Mouse (Mus musculus) myocyte (in vitro differentiated cells): ENCODE results near the gene Fam83d. TPM values are rescaled to one million over a fixed set of nuclear protein-coding genes. Genes with fewer than 3 reads are reported as not detected.

Experiments
- H3K27me3 ChIP-seq: one replicate; pipeline ENCODE4 v1.6.1; 2011; ENCODE audit not compliant: control insufficient read depth, insufficient read depth, insufficient read length
- H3K36me3 ChIP-seq: one replicate; pipeline ENCODE4 v1.6.1; 2011; ENCODE audit not compliant: control insufficient read depth, insufficient read depth
- H3K4me2 ChIP-seq: one replicate; pipeline ENCODE4 v1.6.1; 2011; ENCODE audit warnings: low read depth, control low read depth
- H3K4me3 ChIP-seq: one replicate; pipeline ENCODE4 v1.5.1; 2011; ENCODE audit warnings: mild to moderate bottlenecking, control low read depth, moderate library complexity
- H3K79me2 ChIP-seq: one replicate; pipeline ENCODE4 v1.6.1; 2011; ENCODE audit not compliant: control insufficient read depth, insufficient read depth
- H3ac ChIP-seq: one replicate; pipeline ENCODE4 v1.6.1; 2011; ENCODE audit not compliant: control insufficient read depth, insufficient read length
- CEBPB ChIP-seq: IDR thresholded peaks from 2 replicates; pipeline ENCODE4 v1.6.1; 2011; ENCODE audit warnings: mild to moderate bottlenecking, moderate library complexity; ENCODE audit not compliant: poor library complexity, insufficient read depth, severe bottlenecking
- E2F4 ChIP-seq: IDR thresholded peaks from one replicate; pipeline ENCODE4 v1.6.1; 2011; ENCODE audit warnings: mild to moderate bottlenecking, control low read depth, moderate library complexity; ENCODE audit not compliant: insufficient read depth
- MAX ChIP-seq: IDR thresholded peaks from one replicate; pipeline ENCODE4 v1.6.1; 2011; ENCODE audit warnings: low read depth, mild to moderate bottlenecking, control low read depth
- MYOD1 ChIP-seq, 3 experiments: IDR thresholded peaks; one replicate each; pipeline ENCODE4 v1.6.1; 2011; ENCODE audit warnings: control low read depth in 2 of 3, low read depth in 2 of 3, mild to moderate bottlenecking in 2 of 3, moderate library complexity in 1 of 3; ENCODE audit not compliant: insufficient read length in 2 of 3, control insufficient read depth in 1 of 3
- MYOG ChIP-seq, 3 experiments: IDR thresholded peaks; one replicate each; pipeline ENCODE4 v1.6.1; 2011; ENCODE audit warnings: control low read depth in 2 of 3, low read depth in 2 of 3, mild to moderate bottlenecking in 2 of 3; ENCODE audit not compliant: insufficient read length in 2 of 3, control insufficient read depth in 1 of 3, insufficient read depth in 1 of 3
- POLR2A ChIP-seq: IDR thresholded peaks from one replicate; pipeline ENCODE4 v1.6.1; 2011; ENCODE audit warnings: low read depth, mild to moderate bottlenecking, control low read depth, moderate library complexity; ENCODE audit not compliant: insufficient read length
- POLR2AphosphoS2 ChIP-seq: IDR thresholded peaks from one replicate; pipeline ENCODE4 v1.6.1; 2011; ENCODE audit warnings: low read depth, control low read depth; ENCODE audit not compliant: insufficient read length
- REST ChIP-seq: IDR thresholded peaks from one replicate; pipeline ENCODE4 v1.6.1; 2011; ENCODE audit warnings: mild to moderate bottlenecking, control low read depth, moderate library complexity; ENCODE audit not compliant: insufficient read depth, insufficient read length
- SRF ChIP-seq: IDR thresholded peaks from one replicate; pipeline ENCODE4 v1.6.1; 2011; ENCODE audit warnings: low read depth; ENCODE audit not compliant: control insufficient read depth, insufficient read length
- TCF12 ChIP-seq: IDR thresholded peaks from one replicate; pipeline ENCODE4 v1.6.1; 2011; ENCODE audit warnings: mild to moderate bottlenecking, control low read depth; ENCODE audit not compliant: poor library complexity, insufficient read depth, severe bottlenecking
- TCF3 ChIP-seq: IDR thresholded peaks from one replicate; pipeline ENCODE4 v1.6.1; 2011; ENCODE audit warnings: low read depth, control low read depth; ENCODE audit not compliant: insufficient read length
- USF1 ChIP-seq: IDR thresholded peaks from one replicate; pipeline ENCODE4 v1.6.1; 2011; ENCODE audit warnings: low read depth, mild to moderate bottlenecking, control low read depth, moderate library complexity
- polyA plus RNA-seq: library from polyadenylated mRNA; unstranded; fragments of >200 nt; fragmentation: generic; extraction: Trizol; gene quantifications from one replicate; pipeline ENCODE4 v1.2.1, GENCODE M21; 2012; ENCODE audit warnings: missing spikeins

Gene Fam83d
- polyA plus RNA-seq, 1 experiment = 7.2 TPM

GRCm38 (mm10) chr2:158781126-158781525 is 13.2 kb downstream of the Fam83d start:
- peaks cover 13% of the 10 kb centered on the region for H3K36me3 ChIP-seq
- no peak overlapping the region for H3K4me3 ChIP-seq
- H3K27me3 ChIP-seq = no peaks in the 10 kb centered on the region
- peaks cover 28% of the 10 kb centered on the region for H3K79me2 ChIP-seq
- H3ac ChIP-seq = no peak overlapping the region
- no peak overlapping the region for H3K4me2 ChIP-seq
- TF ChIP-seq TCF3 = no peak
- TF ChIP-seq MAX = no peak
- TF ChIP-seq CEBPB = no peak
- no peak for TF ChIP-seq USF1
- no peak for TF ChIP-seq POLR2A
- TF ChIP-seq TCF12 = no peak
- no peak for TF ChIP-seq MYOD1 (IDR thresholded peaks at IDR 0.05; ENCODE audit: control insufficient read depth in 1 of 3, insufficient read length in 2 of 3, low read depth in 2 of 3)
- no peak for TF ChIP-seq REST
- no peak for TF ChIP-seq POLR2AphosphoS2
- TF ChIP-seq SRF = no peak
- no peak for TF ChIP-seq E2F4
- TF ChIP-seq MYOG (IDR thresholded peaks at IDR 0.05; ENCODE audit: control insufficient read depth in 1 of 3, insufficient read depth in 1 of 3, insufficient read length in 2 of 3, low read depth in 2 of 3) = no peak

DNA sequence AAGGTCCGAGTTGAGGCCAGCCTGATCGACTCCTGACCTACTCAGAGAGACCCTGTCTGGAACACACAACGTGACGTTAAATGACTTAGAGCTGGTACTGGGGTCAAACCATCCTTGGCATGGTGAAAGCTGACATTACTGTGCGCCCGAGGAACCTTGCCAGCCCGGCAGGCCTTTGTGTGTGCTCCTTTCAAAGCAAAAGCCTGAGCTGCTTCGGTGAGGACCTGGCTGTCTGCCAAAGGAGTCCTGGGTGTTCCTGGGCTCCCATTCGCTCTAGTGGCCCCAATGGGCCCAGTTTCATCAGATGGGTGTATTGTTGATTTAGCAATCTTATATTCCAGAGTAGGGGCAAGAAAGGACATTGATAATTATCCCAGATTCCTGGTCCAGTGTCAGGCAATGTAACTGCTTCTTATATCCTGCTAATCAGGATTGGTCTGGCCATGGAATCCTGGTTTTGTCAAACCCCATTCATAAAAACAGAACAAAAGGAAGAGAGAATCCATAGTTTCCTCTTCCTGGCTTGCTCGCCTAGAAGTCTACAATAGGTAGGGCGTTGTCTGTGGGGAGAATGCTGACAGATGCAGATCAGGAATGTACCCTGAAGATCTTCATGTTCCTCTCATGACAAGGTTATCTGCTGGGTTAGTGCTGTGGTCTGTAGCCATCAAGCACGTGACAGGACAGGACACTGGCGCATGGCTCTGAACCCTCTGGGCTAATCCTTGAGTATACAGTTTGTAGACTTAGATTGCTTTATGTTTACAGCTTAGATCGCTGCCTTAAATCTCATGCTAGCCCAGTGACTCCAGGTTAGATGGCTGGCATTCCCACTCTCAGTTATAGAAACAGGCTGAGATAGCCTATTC is 19.3 kb downstream of the Fam83d start:
- Histone ChIP-seq H3K27me3 (no peaks in the 10 kb centered on the region), H3ac (no peak overlapping the region), H3K36me3 (no peaks in the 10 kb centered on the region), H3K79me2 (no peaks in the 10 kb centered on the region), H3K4me2 (no peak overlapping the region), H3K4me3 (no peak overlapping the region)
- TF ChIP-seq MYOD1 (IDR thresholded peaks at IDR 0.05; ENCODE audit: control insufficient read depth in 1 of 3, insufficient read length in 2 of 3, low read depth in 2 of 3) = no peak
- TF ChIP-seq TCF3 = no peak
- TF ChIP-seq REST = no peak
- TF ChIP-seq MAX = no peak
- TF ChIP-seq SRF = no peak
- TF ChIP-seq TCF12 = no peak
- no peak for TF ChIP-seq E2F4
- TF ChIP-seq POLR2AphosphoS2 = no peak
- TF ChIP-seq MYOG (IDR thresholded peaks at IDR 0.05; ENCODE audit: control insufficient read depth in 1 of 3, insufficient read depth in 1 of 3, insufficient read length in 2 of 3, low read depth in 2 of 3) = no peak
- TF ChIP-seq POLR2A = no peak

GRCm38 (mm10) chr2:158794494-158795004 is 26.7 kb downstream of the Fam83d start, which contains the start of gene Dhx35:
Gene Dhx35 (plus strand): TSS chr2:158794807.
- Histone ChIP-seq H3K36me3 (no peaks in the 10 kb centered on the region), H3K27me3 (no peaks in the 10 kb centered on the region), H3K4me2 (peak within 1 kb of the TSS; percentile 97), H3ac (peak within 1 kb of the TSS; percentile 2), H3K79me2 (peaks cover 33% of the 10 kb centered on the region), H3K4me3 (peak within 1 kb of the TSS; percentile 78)
- peak; percentile 98 for TF ChIP-seq USF1
- TF ChIP-seq CEBPB = no peak
- peak in 1 of 3 experiments; percentile 2 for TF ChIP-seq MYOG (IDR thresholded peaks at IDR 0.05; ENCODE audit: control insufficient read depth in 1 of 3, insufficient read depth in 1 of 3, insufficient read length in 2 of 3, low read depth in 2 of 3)
- peak in 1 of 3 experiments; percentile 0 for TF ChIP-seq MYOD1 (IDR thresholded peaks at IDR 0.05; ENCODE audit: control insufficient read depth in 1 of 3, insufficient read length in 2 of 3, low read depth in 2 of 3)
- no peak for TF ChIP-seq MAX
- TF ChIP-seq POLR2A = peak; percentile 52
- TF ChIP-seq SRF = peak; percentile 45
- peak; percentile 23 for TF ChIP-seq POLR2AphosphoS2
- no peak for TF ChIP-seq TCF12
- no peak for TF ChIP-seq REST
- TF ChIP-seq TCF3 = no peak
- no peak for TF ChIP-seq E2F4

- TF ChIP-seq CEBPB (no peak), E2F4 (no peak), POLR2AphosphoS2 (no peak), POLR2A (no peak), TCF3 (no peak)
- H3K4me3 ChIP-seq = peak overlapping the region; percentile 78
- H3K4me2 ChIP-seq = peak overlapping the region; percentile 97
- no peaks in the 10 kb centered on the region for H3K27me3 ChIP-seq
- peaks cover 33% of the 10 kb centered on the region for H3K79me2 ChIP-seq
- peak overlapping the region; percentile 2 for H3ac ChIP-seq
- no peaks in the 10 kb centered on the region for H3K36me3 ChIP-seq
Measured at GRCm38 (mm10) chr2:158795043-158795442, 27.1 kb downstream of the Fam83d start.

GRCm38 (mm10) chr2:158795875-158796274 is 28.0 kb downstream of the Fam83d start:
- peak overlapping the region; percentile 97 for H3K4me2 ChIP-seq
- TF ChIP-seq TCF12 = no peak
- TF ChIP-seq POLR2AphosphoS2 = no peak
- TF ChIP-seq MYOG (IDR thresholded peaks at IDR 0.05; ENCODE audit: control insufficient read depth in 1 of 3, insufficient read depth in 1 of 3, insufficient read length in 2 of 3, low read depth in 2 of 3) = no peak
- no peak for TF ChIP-seq TCF3
- TF ChIP-seq POLR2A = no peak
- TF ChIP-seq MAX = no peak
- no peak for TF ChIP-seq E2F4
- TF ChIP-seq SRF = no peak
- no peak for TF ChIP-seq REST
- no peak for TF ChIP-seq CEBPB
- no peak for TF ChIP-seq MYOD1 (IDR thresholded peaks at IDR 0.05; ENCODE audit: control insufficient read depth in 1 of 3, insufficient read length in 2 of 3, low read depth in 2 of 3)
- no peak for TF ChIP-seq USF1
- peaks cover 33% of the 10 kb centered on the region for H3K79me2 ChIP-seq
- peak overlapping the region; percentile 78 for H3K4me3 ChIP-seq
- H3K36me3 ChIP-seq = no peaks in the 10 kb centered on the region
- no peaks in the 10 kb centered on the region for H3K27me3 ChIP-seq
- no peak overlapping the region for H3ac ChIP-seq
